Mouse (Mus musculus) spleen, adult 10 weeks (tissue): ENCODE results near the gene Rtp1. TPM values are rescaled to one million over a fixed set of nuclear protein-coding genes. Genes with fewer than 3 reads are reported as not detected.

ENCODE experiments used
- polyA plus RNA-seq: library from polyadenylated mRNA; stranded (reverse); fragments of 350-450 nt; fragmentation: Illumina TruSeq; extraction: RNeasy Lipid Tissue Mini Kit (QIAGEN cat#74804); gene quantifications from one replicate; pipeline ENCODE4 v1.2.3, GENCODE M21; 2015; ENCODE audit warnings: low replicate concordance; ENCODE audit not compliant: insufficient read depth

Rtp1 gene
- not detected for polyA plus RNA-seq

GRCm38 (mm10) chr16:23428647-23429319 is at the start of gene Rtp1:
Gene Rtp1, plus strand, starts transcription at chr16:23429133.

Other genes starting within 250 kb of the Rtp1 start
- gene St6gal1, start 204.4 kb upstream of the Rtp1 start, polyA plus RNA-seq = 128 TPM
- 56.7 TPM for gene Rtp4, start 91.2 kb downstream of the Rtp1 start, polyA plus RNA-seq
- gene Masp1, start 91.7 kb downstream of the Rtp1 start, polyA plus RNA-seq = 0.40 TPM